Mouse (Mus musculus) brain, embryonic 18.5 days (tissue): ENCODE results near the gene Tmem158.

ENCODE experiments used
- DNase-seq: peaks from one replicate; pipeline ENCODE4 v3.0.0-alpha.2; 2012; ENCODE audit warnings: low read depth, low spot score

Gene Tmem158

DNA sequence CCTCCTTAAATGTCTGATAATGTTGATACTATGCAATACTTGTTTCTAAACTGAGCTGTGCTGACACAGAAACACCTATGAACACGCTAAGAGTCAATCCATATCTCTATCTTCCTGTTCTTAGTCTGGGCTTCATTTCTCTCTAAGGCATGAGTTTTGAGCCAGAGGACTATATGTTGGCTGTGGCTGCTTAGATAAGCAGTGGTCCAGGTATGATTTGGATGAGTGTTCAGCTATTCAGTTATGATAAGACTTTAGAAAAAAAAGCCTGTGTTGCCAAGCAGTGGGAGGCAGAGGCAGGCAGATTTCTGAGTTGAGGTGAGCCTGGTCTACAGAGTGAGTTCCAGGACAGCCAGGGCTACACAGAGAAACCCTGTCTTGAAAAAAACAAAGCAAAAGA lies 12.6 kb downstream of the Tmem158 start:
- DNase-seq = no peak

DNA sequence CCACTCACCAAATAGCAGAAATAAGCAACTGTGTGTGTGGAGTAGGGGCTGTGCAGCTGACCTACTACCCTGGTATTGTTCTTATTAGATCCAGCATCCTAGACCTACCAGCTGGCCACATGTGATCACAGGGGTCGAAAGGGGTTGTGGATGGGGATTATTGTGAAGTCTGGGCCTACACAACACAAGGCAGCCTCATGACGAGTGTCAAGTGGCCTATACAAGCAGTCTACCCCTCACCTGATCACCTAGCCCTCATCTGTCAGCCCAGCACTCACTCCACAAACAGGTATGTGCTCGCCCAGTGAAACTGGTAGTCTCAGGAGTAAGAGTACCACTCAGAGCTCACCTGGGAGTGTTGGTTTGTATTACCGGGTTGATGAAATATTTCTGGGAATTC lies 15.4 kb downstream of the Tmem158 start:
- no peak for DNase-seq

DNA sequence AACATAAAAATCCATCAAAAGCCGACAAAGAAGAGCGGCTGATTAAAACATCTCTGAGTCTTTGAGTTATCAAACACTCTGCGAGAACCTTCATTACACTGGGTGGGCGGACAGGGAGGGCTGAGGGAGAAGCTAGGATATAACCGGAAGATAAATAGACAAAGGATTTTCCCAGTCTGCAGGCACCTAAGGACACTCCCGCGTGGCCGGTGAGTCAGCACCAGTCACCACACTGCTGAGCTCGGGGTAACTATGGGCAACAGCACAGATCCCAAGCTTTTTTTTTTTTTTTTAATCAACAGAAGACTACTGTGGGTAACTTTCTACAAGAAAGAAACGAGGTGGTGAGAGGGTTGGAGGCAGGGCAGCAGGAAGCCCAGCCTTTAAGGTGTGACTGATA lies 16.6 kb downstream of the Tmem158 start:
- no peak for DNase-seq

DNA sequence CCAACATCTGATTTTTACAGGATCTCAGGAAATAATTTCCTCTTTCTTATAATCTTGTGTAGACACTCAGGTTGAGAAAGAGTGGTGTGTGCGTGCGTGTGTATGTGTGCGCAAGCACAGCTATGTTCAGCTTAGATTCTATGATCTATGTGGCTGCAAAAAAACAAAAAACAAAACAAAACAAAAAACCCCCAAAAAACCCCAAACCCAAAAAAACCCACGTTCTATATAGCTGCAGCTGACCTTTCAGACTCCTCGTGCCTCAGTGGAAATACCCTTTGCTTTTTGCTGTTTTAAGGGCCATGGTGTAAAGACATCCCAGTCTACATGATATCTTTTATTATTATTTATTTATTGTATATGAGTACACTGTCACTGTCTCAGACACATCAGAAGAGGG lies 19.4 kb downstream of the Tmem158 start:
- DNase-seq = no peak

DNA sequence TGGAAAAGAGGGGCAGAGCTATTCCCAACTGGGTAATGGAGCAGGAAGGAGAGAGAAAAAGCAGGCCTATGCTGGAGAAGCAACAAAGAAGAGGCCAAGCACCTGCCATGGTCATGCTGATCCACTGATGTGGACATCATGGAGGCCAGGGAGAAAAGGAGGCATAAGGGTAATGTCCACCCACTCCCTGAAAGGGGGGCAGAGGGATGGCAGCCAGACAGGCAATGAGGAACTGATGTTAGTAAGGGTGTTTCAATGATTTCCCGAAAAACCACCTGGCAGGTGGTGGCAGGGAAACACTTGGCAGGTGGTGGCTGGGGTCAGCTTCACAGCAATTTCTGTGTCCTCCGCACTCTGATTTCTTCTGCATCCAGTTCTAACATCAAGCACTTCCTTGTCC lies 19.8 kb downstream of the Tmem158 start:
- DNase-seq = no peak

DNA sequence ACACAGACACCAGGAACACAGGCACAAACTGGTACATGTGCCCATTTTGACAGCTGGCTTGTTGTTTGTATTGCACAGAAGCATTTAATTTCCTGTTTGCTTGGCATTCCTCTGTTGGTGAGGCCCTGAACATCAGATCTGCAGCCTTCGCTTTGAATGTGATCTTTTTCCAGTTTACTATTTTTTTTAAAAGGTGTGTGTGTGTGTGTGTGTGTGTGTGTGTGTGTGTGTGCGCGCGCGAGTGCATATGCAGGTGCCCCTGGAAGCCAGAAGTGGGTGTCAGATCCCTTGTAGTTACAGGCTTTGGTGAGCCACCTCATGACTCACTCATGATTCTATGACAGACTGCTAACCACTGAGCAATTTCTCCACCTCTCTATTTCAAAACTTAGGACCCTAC lies 20.3 kb downstream of the Tmem158 start:
- DNase-seq = no peak

DNA sequence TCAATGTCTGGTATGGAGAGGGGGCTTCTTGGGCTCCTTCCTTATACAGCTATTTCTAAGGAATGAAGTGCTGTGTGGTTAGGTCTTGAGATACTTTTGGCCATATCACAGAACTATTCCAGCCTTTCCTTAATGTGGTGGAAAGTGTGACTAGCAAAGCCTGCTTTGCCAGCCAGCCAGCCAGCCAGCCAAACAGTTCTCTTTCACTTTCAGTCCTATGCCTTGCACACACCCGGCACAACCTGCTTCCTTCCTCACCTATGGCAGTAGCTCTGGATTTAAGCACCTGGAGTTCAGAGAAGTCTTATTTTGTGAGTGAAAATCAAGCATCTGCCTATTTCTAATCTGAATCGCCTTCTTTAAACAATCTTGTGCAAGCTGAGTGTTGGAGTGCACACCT lies 20.9 kb downstream of the Tmem158 start:
- DNase-seq = no peak

DNA sequence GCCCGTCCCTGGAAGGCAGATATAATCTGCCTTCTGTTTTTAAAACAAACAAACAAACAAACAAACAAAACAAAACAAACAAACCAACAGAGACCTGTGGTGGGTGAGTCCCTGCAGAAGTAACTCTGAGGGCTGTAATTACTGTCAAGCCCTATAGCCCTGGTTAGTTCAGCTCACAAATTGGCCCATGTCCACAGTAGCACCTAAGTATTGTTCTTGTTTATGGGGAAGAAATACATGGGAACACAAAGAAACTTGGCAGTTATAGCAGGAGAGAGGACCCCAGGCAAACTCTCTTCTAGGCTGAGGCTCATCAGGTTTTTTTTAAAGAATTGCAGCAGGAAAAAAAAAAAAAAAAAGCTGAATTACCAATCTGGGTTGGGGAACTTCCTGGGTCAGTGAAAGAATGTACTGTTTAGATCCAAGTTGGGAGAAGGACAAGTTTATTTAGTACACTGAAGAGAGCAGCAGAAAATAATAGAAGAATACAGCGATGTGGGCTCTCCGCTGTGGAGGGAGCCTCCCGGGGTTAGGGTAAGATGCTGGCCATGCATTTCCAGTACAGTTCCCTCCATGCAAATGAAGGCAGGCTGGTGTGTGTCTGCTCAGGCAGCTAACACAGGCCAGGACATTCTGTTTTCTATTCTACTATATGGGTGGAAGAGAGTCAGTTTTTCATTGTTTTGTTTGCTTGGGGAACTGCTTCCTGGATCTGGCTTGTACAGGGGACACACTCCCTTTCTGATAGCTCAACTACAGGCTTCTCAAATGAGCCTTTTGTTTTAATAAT lies 22.1 kb downstream of the Tmem158 start:
- no peak for DNase-seq

DNA sequence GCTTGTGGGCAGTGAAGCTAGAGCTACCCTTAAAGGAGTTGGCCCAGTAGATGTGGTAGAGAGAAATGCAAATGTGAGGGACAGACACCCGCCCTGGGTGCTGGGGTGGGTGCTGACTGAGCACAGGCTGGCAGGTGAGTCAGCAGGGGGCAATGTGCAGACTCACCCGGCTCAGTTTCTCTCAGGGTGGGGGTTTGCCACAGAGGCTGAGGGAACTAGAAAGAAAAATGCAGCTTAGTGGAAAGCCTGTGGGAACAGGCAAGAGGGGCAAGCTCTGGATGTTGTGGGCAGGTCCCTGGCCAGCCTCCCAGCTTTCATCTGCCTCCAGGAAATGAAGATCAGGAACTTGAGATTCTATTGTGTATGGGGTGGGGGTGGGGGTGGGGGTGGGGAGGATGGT lies 22.8 kb downstream of the Tmem158 start:
- no peak for DNase-seq

DNA sequence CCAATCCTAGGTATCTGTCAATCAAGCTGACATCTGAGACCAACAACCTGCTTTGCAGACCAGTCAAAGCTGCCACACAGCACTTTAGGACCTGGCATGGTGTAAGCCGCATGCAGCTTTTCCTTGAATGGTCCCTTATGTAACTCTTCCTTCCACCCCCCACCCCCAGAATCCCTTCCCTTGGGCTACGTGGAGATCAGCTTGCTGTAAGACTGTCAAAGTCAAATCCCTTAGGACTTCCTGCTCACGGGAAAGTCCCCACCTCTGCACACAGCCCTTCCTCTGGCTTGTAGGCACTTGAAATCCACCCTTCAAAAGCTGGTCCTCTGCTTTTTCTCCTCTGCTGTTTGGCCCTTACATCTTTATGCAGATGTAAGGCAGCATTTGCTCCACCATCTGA lies 24.9 kb downstream of the Tmem158 start:
- DNase-seq = no peak

DNA sequence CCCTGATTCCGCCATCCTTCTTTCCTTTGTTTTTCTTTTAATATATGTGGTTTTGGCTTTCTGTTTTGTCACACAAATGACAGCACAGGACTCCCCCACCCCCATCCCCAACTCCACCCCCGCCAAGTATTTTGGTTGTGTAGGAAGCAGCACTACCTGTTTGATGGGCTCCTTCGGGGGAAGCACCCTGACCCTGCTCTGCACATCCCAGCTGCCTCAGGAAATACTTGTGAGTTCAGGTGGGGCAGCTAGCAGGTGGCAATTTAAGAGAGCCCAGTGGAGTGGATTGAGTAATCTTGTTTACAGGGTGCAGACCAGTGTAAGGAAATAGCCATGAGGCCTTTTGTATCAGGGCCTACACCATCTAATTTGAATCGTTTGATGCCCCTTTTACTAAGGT lies 30.7 kb downstream of the Tmem158 start:
- no peak for DNase-seq

DNA sequence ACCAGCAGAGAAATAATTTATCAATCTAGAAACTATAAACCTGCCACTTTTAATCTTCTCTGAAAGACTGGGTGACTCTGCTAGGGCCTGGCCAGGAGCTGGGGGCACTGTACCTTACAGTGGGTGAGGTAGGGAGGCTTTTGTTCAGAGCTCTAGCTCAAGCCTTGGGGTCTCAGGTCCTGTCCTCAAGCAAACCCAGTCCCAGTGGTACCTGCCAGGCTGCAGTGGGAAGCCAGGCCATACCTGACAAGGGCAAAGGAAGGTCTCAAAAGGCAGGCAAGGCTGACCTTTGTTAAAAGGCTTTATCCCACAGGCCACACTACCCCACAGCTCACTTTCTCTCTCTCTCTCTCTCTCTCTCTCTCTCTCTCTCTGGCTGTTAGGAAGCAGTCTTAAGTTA lies 31.9 kb downstream of the Tmem158 start:
- no peak for DNase-seq

DNA sequence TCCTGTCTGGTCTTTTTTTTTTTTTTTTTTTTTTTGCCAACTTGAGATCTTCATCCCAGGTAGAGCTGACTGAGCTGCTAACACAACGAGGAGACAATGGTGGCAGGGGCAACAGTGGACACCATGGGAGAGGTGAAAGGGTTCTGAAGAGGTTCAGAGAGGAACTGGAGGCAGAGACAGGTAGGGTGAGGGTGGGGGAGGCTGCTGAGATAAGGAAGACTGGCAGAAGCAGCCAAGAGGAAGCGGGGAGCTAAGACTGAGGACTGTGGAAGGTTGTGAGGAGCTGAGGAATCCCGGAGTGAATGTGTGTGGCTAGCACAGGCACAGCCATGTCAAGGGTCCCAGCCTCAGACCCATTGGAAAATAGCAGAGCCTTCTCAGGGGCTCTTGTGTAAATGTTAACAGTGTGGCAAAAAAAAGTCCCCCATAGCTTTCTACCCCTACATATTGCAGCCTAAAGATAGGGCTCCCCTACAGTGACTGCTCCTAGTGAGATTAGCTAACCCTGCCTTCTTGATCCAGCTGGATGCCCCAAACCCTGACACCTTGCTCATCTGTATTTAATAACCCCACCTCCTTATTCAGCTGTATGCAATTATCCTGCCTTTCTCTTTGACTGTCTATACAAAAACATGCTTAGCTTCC lies 33.3 kb downstream of the Tmem158 start:
- no peak for DNase-seq

DNA sequence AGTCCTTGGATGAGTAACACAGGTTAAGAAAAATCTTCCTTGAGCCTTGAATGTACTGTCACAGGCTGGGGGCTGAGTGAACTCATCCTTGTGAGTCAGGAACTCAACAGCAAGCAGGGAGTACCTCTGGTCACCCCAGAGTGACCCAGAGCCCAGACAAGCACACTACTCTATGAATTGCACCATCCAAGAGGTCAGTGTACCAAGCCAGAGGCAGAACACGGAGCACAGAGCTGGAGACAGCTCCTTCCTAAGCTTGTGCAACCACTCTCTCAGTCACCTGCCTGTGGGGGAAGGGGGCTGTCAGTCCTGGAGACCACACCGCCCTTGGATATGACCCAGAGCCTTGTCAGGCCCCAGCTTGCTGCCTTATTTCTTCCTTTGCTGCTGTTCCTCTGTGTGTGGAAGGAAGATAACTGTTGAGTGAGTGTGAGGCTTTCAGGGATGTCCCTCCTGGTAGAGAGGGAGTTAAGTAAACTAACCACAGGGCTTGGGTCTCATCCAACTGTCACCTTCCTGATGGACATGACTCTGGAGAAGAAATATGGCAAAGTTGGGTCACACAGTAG lies 35.6 kb downstream of the Tmem158 start:
- no peak for DNase-seq

DNA sequence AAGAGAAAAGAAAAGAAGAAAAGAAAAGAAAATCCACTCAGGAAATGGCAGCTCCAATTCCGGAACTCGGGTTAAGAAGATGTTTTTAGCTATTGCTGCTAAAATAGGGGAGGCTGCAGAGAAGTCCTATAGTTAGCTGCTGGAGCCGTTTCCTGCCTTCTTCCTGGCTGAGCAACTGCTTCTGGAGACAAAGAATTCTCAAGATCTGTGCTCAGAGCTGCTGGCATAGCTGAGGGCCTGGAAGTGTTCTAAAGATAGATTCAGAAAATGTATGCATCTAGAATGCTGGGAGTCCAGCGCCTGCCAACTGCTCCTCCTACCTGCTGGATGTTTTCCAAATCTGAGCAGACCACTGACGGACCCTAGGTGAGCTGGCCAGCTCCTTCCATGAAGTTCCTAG lies 40.7 kb downstream of the Tmem158 start:
- DNase-seq = no peak

DNA sequence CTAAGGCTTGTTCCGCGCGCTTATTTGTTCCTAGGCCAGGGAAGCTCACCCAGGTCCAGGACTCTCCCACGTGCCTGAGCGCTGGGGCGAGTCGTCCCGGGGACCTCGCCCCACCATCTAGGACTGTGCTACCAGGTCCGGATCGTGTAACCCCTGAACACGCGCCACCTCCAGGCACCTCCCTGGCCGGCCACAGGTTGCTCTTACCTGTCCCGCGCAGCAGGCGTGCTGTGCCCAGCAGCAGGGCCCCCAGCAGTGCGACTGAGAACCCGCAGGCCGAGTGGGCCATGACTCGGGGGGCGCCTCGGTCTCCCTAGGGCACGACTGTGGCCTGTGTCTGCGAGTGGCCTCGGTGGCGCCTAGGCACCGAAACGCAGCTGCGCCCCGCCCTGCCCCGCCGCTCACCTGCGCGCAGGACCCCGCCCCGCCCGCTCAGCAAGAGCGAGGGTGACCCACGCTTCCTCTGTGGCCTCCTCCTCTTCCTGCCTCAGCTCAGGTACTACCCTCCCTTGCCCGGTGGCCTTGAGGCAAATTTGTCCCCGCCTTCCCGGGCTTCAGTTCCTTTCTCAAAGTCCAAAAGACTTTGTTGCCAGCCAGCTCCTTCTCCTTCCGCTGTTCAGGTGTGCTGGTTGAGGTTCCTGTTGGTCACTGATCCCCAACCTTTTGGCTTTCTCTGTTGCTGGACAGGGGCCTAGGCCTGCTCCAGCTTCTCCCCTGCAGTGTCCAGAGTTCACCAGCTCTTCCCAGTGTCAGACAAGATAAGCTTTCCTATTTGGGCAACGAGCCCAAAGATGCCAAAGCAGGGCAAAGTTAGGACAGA lies 44.7 kb downstream of the Tmem158 start, which contains the start of gene Cdcp1:
TSS of gene Cdcp1 (minus strand) at position 418 of the 820 bp plus-strand sequence.
- no peak for DNase-seq

DNA sequence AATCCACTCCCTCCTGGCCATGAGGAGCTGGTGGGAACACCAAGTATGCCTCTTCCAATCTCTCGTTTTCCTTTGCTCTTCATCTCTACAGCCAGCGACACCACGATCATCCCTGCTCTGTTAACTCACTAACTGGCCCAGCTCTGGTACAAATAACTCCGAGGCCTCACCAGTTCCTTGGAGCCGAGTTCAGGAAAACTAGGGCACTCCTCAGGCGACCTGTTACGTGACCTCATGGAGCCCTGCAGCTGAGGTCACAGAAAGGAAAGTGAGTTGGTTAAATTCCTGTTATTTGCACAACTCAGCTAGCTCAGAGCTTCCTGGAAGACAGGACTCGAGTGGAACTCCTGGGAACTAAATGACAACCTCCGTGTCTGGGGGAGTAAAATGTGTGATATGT lies 47.2 kb downstream of the Tmem158 start:
- no peak for DNase-seq
